ENCODE assay signal across 14 mouse cellular contexts in the genomic region with DNA sequence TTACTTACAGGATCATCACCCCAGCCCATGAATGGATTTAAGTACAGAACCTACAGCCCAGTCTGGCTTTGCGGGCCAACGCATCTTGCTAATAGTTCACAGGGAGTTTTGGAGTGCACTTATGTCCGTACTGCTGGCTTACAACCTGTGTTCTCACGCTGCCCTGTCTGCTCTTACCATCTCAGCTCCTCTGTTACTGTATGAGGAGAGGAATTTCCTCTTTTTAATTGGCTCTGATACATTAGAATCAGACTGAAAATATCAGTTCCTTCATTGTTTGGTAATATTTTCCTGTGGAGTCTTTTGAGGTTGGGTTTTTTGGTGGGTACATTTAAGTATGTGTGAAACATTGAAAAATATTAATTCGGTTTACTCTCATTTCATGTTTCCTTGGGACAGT.
"Had no signal": no experiment of that assay in that cellular context is flagged by ENCODE, and none has a peak within 500 bp of the region (broad histone marks: within the 10 kb centered on the region; RNA-seq: fewer than 3 reads in every experiment).

No protein-coding gene starts in this region.

- DNase-seq: gastrocnemius, adult 2 months; gastrocnemius, postnatal 10 days; gastrocnemius, postnatal 25 days; heart, adult 18-20 months; heart, postnatal 14 days; heart, postnatal 36 days; kidney, adult 11 months; kidney, adult 2 months; kidney, adult 9 months; kidney, postnatal 25 days; kidney, postnatal 4 days had no signal

- ATAC-seq: hindbrain, postnatal 0 days; intestine, embryonic 16.5 days; liver, embryonic 12.5 days had no signal
